Mouse (Mus musculus): ENCODE measurements around the gene Agpat4. TPM values are rescaled to one million over a fixed set of nuclear protein-coding genes. Genes with fewer than 3 reads are reported as not detected.

Agpat4 gene
- polyA plus RNA-seq, 1 experiment, result 25.3 TPM

DNA sequence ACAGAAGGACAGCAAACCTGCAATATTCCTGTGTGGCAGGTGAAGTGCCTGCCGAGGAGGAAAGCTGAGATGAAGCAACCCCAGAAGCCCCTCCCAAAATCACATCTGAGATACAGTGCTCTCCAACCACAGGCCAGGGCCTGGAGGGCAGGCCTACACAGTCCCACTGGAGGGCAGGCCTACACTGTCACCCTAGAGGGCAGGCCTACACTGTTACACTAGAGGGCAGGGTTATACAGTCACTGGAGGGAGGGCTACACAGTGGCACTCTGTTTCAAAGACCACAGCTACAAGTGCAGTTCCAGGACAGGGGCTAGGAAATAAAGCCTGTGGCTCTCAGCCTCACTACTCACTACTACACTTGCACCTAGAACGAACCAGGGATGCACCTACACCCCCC, 143.4 kb downstream of the Agpat4 start:
- H3K4me3 ChIP-seq (ENCODE audit: insufficient read depth, poor library complexity, severe bottlenecking), result no peak overlapping the region
- no peaks in the 10 kb centered on the region for H3K79me3 ChIP-seq (ENCODE audit: low read depth)
- H3ac ChIP-seq (ENCODE audit: control insufficient read depth, insufficient read length, low read depth), result no peak overlapping the region
- no peaks in the 10 kb centered on the region for H3K27me3 ChIP-seq (ENCODE audit: control insufficient read depth, insufficient read depth, insufficient read length)
- H3K79me2 ChIP-seq (ENCODE audit: control insufficient read depth, insufficient read depth), result peaks cover 13% of the 10 kb centered on the region
- H3K36me3 ChIP-seq (ENCODE audit: control insufficient read depth, insufficient read depth), result peaks cover 16% of the 10 kb centered on the region
- no peak for TF ChIP-seq MYOG (IDR thresholded peaks at IDR 0.05; ENCODE audit: control insufficient read depth, extremely low read depth, insufficient read length)
- no peak for TF ChIP-seq CEBPB (IDR thresholded peaks at IDR 0.05; ENCODE audit: low read depth)
- TF ChIP-seq FOSL1 (IDR thresholded peaks at IDR 0.05; ENCODE audit: insufficient read depth, low read length, poor library complexity, severe bottlenecking), result no peak
- no peak for TF ChIP-seq MAX (IDR thresholded peaks at IDR 0.05)
- TF ChIP-seq CTCF (IDR thresholded peaks at IDR 0.05; ENCODE audit: control insufficient read depth, insufficient read depth, insufficient read length), result peak; percentile 55
- no peak for TF ChIP-seq MYOD1 (IDR thresholded peaks at IDR 0.05; ENCODE audit: control insufficient read depth, insufficient read length, low read depth)

- H3K79me3 ChIP-seq (ENCODE audit: low read depth), result no peaks in the 10 kb centered on the region
- peaks cover 20% of the 10 kb centered on the region for H3K79me2 ChIP-seq (ENCODE audit: control insufficient read depth, insufficient read depth)
- no peak overlapping the region for H3K4me3 ChIP-seq (ENCODE audit: insufficient read depth, poor library complexity, severe bottlenecking)
- peaks cover 6% of the 10 kb centered on the region for H3K36me3 ChIP-seq (ENCODE audit: control insufficient read depth, insufficient read depth)
- TF ChIP-seq CEBPB (IDR thresholded peaks at IDR 0.05; ENCODE audit: low read depth), result no peak
- TF ChIP-seq MYOG (IDR thresholded peaks at IDR 0.05; ENCODE audit: control insufficient read depth, extremely low read depth, insufficient read length), result no peak
- no peak for TF ChIP-seq MAX (IDR thresholded peaks at IDR 0.05)
- TF ChIP-seq CTCF (IDR thresholded peaks at IDR 0.05; ENCODE audit: control insufficient read depth, insufficient read depth, insufficient read length), result no peak
- TF ChIP-seq MYOD1 (IDR thresholded peaks at IDR 0.05; ENCODE audit: control insufficient read depth, insufficient read length, low read depth), result no peak
- no peak for TF ChIP-seq USF1 (IDR thresholded peaks at IDR 0.05; ENCODE audit: low read depth)
- no peak for TF ChIP-seq FOSL1 (IDR thresholded peaks at IDR 0.05; ENCODE audit: insufficient read depth, low read length, poor library complexity, severe bottlenecking)
- H3ac ChIP-seq (ENCODE audit: control insufficient read depth, insufficient read length, low read depth), result no peak overlapping the region
- no peaks in the 10 kb centered on the region for H3K27me3 ChIP-seq (ENCODE audit: control insufficient read depth, insufficient read depth, insufficient read length)
These were observed 144.3 kb downstream of the Agpat4 start for GRCm38 (mm10) chr17:12262851-12263250.

DNA sequence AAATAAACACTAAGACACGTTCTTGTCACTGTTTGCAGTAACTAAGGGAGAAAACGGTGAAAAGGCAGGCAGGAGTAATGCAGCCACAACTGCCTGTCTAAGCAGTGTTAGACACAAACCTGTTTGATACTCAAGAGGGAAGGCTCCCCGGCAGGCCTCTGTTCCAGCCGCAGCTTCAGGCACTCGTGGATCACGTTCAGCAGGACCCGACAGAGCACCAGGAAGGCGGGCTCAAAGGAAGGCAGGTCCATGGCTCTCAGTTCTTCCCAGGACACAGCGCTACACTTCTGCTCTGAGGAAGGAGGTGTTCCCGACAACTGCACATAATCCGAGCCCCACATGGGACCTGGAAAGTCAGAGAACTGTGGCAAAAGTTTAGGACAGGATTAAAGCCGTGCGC, 145.3 kb downstream of the Agpat4 start:
- H3K36me3 ChIP-seq (ENCODE audit: control insufficient read depth, insufficient read depth), result no peaks in the 10 kb centered on the region

GRCm38 (mm10) chr17:12264293-12264692, 145.8 kb downstream of the Agpat4 start:
- H3K79me3 ChIP-seq (ENCODE audit: low read depth), result no peaks in the 10 kb centered on the region
- H3K4me3 ChIP-seq (ENCODE audit: insufficient read depth, poor library complexity, severe bottlenecking), result no peak overlapping the region
- no peak for TF ChIP-seq USF1 (IDR thresholded peaks at IDR 0.05; ENCODE audit: low read depth)
- no peak for TF ChIP-seq MYOD1 (IDR thresholded peaks at IDR 0.05; ENCODE audit: control insufficient read depth, insufficient read length, low read depth)
- TF ChIP-seq MAX (IDR thresholded peaks at IDR 0.05), result no peak
- TF ChIP-seq CTCF (IDR thresholded peaks at IDR 0.05; ENCODE audit: control insufficient read depth, insufficient read depth, insufficient read length), result no peak
- no peak for TF ChIP-seq MYOG (IDR thresholded peaks at IDR 0.05; ENCODE audit: control insufficient read depth, extremely low read depth, insufficient read length)
- TF ChIP-seq FOSL1 (IDR thresholded peaks at IDR 0.05; ENCODE audit: insufficient read depth, low read length, poor library complexity, severe bottlenecking), result no peak
- no peak for TF ChIP-seq CEBPB (IDR thresholded peaks at IDR 0.05; ENCODE audit: low read depth)
- no peak overlapping the region for H3ac ChIP-seq (ENCODE audit: control insufficient read depth, insufficient read length, low read depth)
- H3K36me3 ChIP-seq (ENCODE audit: control insufficient read depth, insufficient read depth), result no peaks in the 10 kb centered on the region
- no peaks in the 10 kb centered on the region for H3K27me3 ChIP-seq (ENCODE audit: control insufficient read depth, insufficient read depth, insufficient read length)
- H3K79me2 ChIP-seq (ENCODE audit: control insufficient read depth, insufficient read depth), result peaks cover 20% of the 10 kb centered on the region

More for the DNA sequence above, 145.3 kb downstream of the Agpat4 start:
- Histone ChIP-seq H3K4me3 (ENCODE audit: insufficient read depth, poor library complexity, severe bottlenecking) (no peak overlapping the region), H3ac (ENCODE audit: control insufficient read depth, insufficient read length, low read depth) (no peak overlapping the region), H3K79me2 (ENCODE audit: control insufficient read depth, insufficient read depth) (peaks cover 20% of the 10 kb centered on the region), H3K27me3 (ENCODE audit: control insufficient read depth, insufficient read depth, insufficient read length) (no peaks in the 10 kb centered on the region), H3K79me3 (ENCODE audit: low read depth) (no peaks in the 10 kb centered on the region)
- TF ChIP-seq MYOD1 (IDR thresholded peaks at IDR 0.05; ENCODE audit: control insufficient read depth, insufficient read length, low read depth), result no peak
- TF ChIP-seq MYOG (IDR thresholded peaks at IDR 0.05; ENCODE audit: control insufficient read depth, extremely low read depth, insufficient read length), result no peak
- TF ChIP-seq CEBPB (IDR thresholded peaks at IDR 0.05; ENCODE audit: low read depth), result no peak
- TF ChIP-seq MAX (IDR thresholded peaks at IDR 0.05), result no peak
- no peak for TF ChIP-seq FOSL1 (IDR thresholded peaks at IDR 0.05; ENCODE audit: insufficient read depth, low read length, poor library complexity, severe bottlenecking)
- TF ChIP-seq USF1 (IDR thresholded peaks at IDR 0.05; ENCODE audit: low read depth), result no peak
- TF ChIP-seq CTCF (IDR thresholded peaks at IDR 0.05; ENCODE audit: control insufficient read depth, insufficient read depth, insufficient read length), result no peak

- H3K27me3 ChIP-seq (ENCODE audit: control insufficient read depth, insufficient read depth, insufficient read length), result no peaks in the 10 kb centered on the region
- H3K36me3 ChIP-seq (ENCODE audit: control insufficient read depth, insufficient read depth), result peaks cover 6% of the 10 kb centered on the region
- H3K79me3 ChIP-seq (ENCODE audit: low read depth), result no peaks in the 10 kb centered on the region
- H3K4me3 ChIP-seq (ENCODE audit: insufficient read depth, poor library complexity, severe bottlenecking), result no peak overlapping the region
- peak overlapping the region; percentile 28 for H3ac ChIP-seq (ENCODE audit: control insufficient read depth, insufficient read length, low read depth)
- TF ChIP-seq MYOD1 (IDR thresholded peaks at IDR 0.05; ENCODE audit: control insufficient read depth, insufficient read length, low read depth) (no peak), CTCF (IDR thresholded peaks at IDR 0.05; ENCODE audit: control insufficient read depth, insufficient read depth, insufficient read length) (no peak), CEBPB (IDR thresholded peaks at IDR 0.05; ENCODE audit: low read depth) (no peak), USF1 (IDR thresholded peaks at IDR 0.05; ENCODE audit: low read depth) (no peak), MAX (IDR thresholded peaks at IDR 0.05) (no peak), FOSL1 (IDR thresholded peaks at IDR 0.05; ENCODE audit: insufficient read depth, low read length, poor library complexity, severe bottlenecking) (no peak), MYOG (IDR thresholded peaks at IDR 0.05; ENCODE audit: control insufficient read depth, extremely low read depth, insufficient read length) (no peak)
- peaks cover 20% of the 10 kb centered on the region for H3K79me2 ChIP-seq (ENCODE audit: control insufficient read depth, insufficient read depth)
These were observed 147.7 kb downstream of the Agpat4 start for GRCm38 (mm10) chr17:12265969-12266925.
